Mouse (Mus musculus): ENCODE measurements at regions not wholly inside any gene's neighbourhood (a gene's known extent, or its start where the extent isn't known, plus 50 kb on each side); places are given as distances from the start of the nearest gene placed in this dataset.
A peak's percentile ranks its signal among the peaks of the same experiment; 100 is the strongest.

DNA sequence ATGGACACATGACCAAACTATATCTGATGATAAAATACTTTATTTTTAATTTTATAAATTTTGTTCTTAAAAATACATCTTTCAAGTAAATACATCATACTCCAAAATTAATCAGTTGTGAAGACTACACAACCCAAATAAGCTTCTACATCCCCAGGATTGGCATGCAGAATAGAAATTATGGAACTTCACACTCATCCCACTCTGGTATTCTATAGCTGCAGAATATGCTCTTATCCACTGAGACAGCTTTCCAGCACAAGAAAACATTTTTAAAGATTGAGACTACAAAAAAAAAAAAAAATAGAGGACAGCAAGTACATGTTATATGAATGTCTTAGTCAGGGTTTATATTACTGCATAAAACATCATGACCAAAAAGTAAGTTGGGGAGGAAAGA is 94.4 kb downstream of the Gm11232 start:
- DNase-seq (ENCODE audit: extremely low spot score in 1 of 2, low spot score in 2 of 2): no peak
- intact Hi-C loops (cut with DNase I): no loop called here

DNA sequence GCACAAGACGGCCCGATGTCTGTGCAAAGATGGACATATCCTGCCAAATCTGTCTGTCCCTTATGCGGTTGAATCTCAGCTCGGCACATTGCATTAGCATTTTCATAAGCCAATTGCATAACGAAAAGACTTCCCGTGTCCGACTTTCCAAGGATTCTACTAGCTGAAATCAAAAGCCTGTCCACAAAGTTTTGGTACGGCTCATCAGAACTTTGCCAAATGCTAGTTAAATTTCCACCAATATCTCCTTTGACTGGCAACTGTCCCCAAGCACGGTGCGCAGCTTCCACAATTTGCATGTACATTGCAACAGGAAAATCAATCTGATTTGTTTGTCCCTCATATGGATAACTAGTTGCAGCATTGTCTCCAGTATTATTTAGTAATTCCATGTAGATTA is 117.2 kb downstream of the Gm11232 start:
- intact Hi-C loops (cut with DNase I): no loop called here

DNA sequence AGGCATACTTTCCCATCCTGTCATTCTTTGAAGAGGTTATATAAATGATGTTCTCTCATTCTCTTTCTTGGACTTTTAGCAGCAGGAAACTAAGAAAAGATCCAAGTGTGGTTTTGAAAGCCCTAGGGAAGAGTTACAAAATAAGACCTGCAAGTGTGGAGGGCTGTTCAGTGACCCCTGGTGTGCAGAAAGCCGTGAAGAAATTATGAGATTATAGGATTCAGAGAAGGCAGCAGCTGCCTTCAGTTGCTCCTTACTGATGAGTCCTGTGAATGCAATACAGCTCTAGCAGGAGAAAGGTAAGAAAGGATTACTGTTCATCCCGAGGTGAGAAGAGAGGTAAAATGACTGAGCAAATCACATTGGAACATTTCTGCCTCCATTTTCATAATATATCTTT is 130.7 kb downstream of the Gm11232 start:
- intact Hi-C loops (cut with DNase I): no loop called here
- DNase-seq (ENCODE audit: extremely low spot score in 1 of 2, low spot score in 2 of 2): no peak

More for the DNA sequence above, 117.2 kb downstream of the Gm11232 start:
- DNase-seq (ENCODE audit: extremely low spot score in 1 of 2, low spot score in 2 of 2): no peak

DNA sequence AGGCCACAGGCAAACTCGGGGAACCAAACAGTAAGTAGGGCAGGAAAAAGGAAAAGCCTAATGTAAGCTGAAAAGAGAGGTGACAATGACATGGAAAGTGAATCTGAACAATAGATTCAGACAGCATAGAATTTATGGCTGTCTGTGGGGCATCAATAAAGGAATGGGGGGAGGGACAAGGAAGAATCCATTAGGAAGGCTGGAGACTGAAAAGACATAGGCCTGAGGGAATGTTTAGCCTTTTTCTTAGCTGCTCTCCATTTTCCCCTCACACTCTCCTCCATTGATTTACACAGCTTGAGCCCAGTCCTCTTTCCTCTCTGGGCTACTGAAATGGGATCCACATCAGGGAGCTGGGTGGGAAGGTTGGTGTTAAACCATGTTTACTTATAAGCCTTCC is 131.1 kb downstream of the Gm11232 start:
- no peak for DNase-seq (ENCODE audit: extremely low spot score in 1 of 2, low spot score in 2 of 2)
- intact Hi-C loops (cut with DNase I): no loop called here

DNA sequence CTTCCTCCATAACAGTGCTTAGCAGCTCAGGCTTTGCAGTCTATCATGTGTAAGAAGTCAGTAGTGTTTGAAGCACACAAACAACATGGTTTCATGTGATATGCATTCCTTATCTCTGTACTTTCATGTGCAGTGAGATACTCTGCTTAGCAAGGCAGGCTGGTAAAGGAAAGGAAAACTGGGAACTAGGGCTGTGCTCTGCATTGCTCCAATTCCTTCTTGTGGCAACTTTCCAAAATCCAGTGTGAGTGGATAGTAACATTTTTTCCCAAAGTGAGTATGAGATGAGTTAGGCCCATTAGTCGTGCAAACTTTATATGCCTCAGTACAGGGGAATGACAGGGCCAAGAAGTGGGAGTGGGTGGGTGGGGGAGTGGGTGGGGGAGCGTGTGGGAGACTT is 133.0 kb downstream of the Gm11232 start:
- DNase-seq (ENCODE audit: extremely low spot score in 1 of 2, low spot score in 2 of 2): no peak
- intact Hi-C loops (cut with DNase I): no loop called here

DNA sequence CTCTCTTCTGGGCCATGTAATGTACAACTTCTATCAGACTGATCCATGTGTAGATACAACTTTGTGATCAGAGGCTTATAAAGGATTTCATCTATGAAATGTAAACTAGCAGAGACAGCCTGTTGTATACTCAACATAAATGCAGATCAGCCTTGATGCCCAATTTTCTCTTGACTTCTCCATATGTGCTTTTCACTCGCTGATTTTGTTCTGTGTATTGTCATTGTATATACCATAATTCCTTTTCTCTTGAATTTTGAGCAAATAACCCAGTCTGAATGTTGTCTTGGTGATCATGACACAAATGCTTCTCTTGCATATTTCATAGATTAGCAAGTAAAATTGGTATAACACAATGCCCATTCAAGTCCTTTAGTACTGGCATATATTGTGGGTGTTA is 144.0 kb downstream of the Gm11232 start:
- intact Hi-C loops (cut with DNase I): no loop called here
- no peak for DNase-seq (ENCODE audit: extremely low spot score in 1 of 2, low spot score in 2 of 2)

DNA sequence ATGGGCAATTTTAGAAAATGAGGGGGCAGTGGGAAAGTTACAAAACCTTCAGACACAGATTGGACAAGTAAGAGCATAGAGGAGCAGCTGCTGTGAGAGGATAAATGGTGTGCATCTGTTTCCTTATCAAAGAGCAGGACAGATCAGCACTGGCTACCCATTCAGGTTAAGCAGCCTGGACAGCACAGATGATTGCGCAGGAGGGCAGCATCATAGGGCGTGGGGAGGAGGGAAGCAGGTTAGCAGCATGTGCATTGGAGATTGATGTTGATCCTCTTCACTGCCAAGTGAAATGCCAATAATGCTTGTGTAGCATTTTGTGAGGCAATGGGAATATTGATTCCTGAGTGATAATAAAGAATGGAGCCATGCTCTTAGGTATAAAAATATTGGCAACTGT is 171.9 kb downstream of the Gm11232 start:
- DNase-seq (ENCODE audit: extremely low spot score in 1 of 2, low spot score in 2 of 2): no peak
- intact Hi-C loops (cut with DNase I): no loop called here

DNA sequence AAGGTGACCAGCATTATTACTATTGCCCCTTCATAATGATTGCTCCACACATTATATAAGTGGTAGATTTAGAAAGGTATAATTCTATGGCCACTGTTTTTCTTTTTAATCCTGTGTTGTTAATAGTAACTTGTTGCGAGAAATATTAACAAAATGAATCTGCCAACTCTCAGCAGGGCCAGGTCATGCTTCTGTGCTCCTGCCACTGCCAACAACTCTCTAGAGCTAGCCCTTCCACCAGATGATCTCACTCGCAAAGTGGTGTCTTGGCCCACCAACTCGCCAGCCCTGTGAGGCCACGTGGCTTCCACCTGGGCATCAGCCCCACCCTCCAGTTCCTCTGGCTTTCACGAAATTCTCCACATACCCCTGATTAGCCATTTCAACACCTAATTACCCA is 197.1 kb downstream of the Gm11232 start:
- intact Hi-C loops (cut with DNase I): no loop called here

DNA sequence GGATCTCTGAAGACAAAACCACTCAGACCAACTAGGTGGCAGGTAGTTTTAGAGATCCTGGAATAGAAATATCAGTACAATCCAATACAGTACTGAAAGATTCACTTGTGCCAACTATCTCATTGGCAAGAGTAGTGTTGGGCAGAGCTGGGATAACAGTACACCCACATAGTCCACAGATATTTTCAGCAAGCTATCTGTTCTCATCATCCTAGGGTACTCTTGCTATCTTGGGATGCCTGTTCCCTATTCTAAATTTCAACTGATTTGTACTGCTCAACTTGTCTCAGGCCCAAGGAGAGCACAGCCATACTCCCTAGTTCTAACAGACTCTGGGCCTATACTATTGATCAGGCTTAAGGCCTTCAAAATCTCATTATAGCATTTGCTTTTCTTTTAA is 218.6 kb downstream of the Gm11232 start:
- no peak for DNase-seq (ENCODE audit: extremely low spot score in 1 of 2, low spot score in 2 of 2)

More for the DNA sequence above, 197.1 kb downstream of the Gm11232 start:
- no peak for DNase-seq (ENCODE audit: extremely low spot score in 1 of 2, low spot score in 2 of 2)

DNA sequence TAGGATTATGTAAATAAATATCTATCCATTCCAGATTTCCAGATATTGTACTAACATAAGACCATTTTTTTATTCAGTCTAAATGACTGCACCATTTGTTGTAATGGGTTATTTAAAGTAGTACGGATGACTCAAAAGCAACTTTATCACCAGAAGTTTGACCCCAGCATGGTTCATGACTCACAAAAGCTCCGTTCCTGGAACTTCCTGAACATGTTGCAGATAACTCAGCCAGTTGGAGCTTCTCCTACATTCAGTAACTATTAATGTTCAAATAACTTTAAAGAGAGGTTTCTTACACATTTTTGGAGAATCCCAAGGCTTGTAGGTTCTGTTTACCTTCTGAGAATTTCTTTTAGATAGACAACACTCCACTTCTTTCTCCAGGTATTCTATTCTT is 219.8 kb downstream of the Gm11232 start:
- intact Hi-C loops (cut with DNase I): no loop called here
- DNase-seq (ENCODE audit: extremely low spot score in 1 of 2, low spot score in 2 of 2): no peak

More for the DNA sequence above, 218.6 kb downstream of the Gm11232 start:
- intact Hi-C loops (cut with DNase I): no loop called here

DNA sequence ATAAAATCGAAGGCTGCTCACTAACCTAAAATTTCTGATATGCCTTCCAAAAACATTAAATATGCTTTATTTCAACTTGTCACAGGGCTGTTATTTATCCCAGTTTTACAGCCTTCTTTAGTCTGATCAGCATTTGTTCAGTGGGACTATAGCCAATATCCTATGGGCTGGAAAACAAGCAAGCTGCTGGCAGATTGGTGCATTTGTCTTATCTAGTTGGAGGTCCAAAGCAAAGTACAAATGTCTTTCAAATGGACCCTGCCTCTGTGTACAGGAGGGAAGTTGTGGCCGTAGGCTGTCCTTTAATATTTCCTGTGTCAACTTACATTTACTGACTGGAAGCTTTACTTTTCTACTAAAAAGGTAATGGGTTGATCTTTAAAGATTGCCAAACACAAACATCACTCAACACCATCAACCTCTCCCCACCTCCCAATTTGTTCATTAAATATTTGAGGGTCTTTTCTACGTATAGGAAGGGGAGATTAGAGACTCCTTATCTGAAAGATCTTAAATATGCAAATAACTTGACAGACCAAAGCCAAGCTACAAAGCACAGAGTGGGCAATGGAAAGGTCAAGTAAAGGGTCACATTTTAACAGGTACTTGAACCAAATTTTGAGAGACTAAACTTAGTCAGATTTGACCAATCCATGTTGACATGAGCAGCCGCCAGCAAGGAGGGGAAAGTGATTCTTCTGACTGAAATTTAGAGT is 233.4 kb downstream of the Gm11232 start:
- intact Hi-C loops (cut with DNase I): no loop called here

DNA sequence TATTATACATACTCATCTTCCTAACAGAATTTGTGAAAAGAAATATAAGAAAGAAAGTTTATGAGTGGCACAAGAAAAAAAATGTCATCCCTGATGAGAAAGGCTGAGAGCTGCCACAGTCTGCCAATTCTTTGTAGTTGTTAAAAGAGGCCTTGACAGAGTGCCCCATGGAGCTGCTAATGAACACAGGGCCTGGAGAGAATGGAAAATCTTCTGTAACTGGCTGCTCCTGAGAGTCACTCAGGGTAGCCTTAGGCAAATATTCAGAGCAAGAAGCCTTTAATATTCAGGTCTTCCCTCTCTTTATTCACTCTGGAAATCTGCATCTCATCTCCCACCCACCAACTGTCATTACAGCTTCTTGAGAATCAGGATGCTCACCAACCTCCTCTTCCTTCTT is 237.0 kb downstream of the Gm11232 start:
- no peak for DNase-seq (ENCODE audit: extremely low spot score in 1 of 2, low spot score in 2 of 2)
- intact Hi-C loops (cut with DNase I): no loop called here

More for the DNA sequence above, 233.4 kb downstream of the Gm11232 start:
- DNase-seq (ENCODE audit: extremely low spot score in 1 of 2, low spot score in 2 of 2): no peak

DNA sequence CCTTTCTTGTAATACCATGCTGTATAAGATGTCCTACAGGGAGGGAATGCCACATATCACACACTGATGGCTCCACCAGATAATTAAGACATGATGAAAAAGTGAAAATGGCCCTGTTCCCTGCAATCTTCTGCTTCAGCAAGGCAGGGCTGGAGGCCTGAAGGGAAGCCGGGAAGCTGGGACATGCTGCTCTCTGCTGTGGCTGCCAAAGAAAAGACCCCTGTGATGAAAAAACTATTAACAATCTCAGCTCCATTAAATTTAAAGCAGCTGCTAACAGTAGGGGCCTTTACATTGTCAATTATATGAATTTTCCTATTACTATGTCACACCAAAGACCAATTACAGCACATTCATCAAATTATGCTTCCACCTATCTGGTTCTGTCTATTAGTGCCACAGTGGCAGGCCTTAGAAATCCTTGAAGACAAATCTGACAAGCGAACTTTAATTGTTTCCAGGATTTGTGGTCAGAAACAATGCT is 239.8 kb downstream of the Gm11232 start:
- intact Hi-C loops (cut with DNase I): no loop called here
- DNase-seq (ENCODE audit: extremely low spot score in 1 of 2, low spot score in 2 of 2): no peak

DNA sequence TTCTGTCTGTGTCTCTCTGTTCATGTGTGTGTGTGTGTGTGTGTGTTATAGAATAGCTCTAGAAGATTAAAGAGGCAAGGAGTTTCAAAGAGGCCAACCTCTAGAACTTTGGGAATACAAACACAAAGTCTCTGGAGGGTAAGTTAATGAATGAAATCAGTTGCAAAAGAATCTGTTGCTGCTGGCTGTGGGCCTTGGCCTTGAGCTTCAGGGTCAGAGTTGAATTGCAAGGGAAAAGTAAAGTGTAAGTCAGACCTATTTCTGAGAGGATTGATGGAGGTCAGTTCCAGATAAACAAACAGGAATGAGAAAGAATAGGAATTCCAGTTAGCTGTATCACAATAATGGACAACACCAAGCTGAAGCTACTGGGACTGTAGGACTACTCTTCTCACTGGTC is 250.9 kb downstream of the Gm11232 start:
- intact Hi-C loops (cut with DNase I): no loop called here
- no peak for DNase-seq (ENCODE audit: extremely low spot score in 1 of 2, low spot score in 2 of 2)

DNA sequence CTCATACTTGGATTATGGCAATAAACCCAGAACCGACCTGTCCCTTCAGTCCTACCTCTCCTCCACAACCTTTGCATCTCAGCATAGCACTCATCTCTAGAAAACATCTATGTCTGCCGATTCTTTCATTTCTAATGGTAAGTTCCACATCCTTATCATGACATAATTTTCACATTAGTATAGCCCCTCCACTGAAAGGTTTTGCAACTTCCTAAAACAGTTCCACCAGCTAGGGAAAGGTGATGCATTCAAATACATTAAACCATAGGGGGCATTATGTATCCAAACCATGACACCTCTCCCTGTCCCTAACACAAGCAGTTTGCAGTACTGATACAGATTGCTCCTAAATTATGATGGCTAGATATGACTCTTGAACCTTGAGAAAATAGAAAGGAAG is 268.0 kb downstream of the Gm11232 start:
- intact Hi-C loops (cut with DNase I): no loop called here
- DNase-seq (ENCODE audit: extremely low spot score in 1 of 2, low spot score in 2 of 2): no peak

DNA sequence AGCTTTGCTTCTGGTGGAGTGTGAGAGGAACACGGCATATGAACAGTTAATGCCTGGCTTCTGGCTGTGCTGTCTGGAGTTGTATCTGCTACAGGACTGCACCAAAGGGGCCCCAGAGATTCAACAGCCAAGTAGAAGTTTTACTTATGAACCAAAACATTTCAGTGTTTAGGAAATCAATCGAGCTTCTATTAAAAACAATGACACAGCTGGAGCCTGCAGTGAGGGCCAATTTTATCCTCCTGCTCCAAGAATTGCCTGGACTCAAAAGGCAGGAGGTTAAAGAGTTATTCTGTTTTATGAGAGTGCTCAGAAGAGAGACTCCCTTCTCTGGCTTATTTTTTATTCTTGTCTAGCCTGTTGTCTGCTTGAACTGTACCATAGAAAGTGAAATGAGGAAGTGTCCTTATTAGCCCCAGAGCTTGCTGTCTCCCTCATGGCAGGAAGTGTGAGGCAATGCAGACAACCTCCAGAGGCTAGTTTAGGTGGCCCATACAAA is 269.1 kb downstream of the Gm11232 start:
- intact Hi-C loops (cut with DNase I): no loop called here
- DNase-seq (ENCODE audit: extremely low spot score in 1 of 2, low spot score in 2 of 2): peak in 1 of 2 experiments; percentile 17

DNA sequence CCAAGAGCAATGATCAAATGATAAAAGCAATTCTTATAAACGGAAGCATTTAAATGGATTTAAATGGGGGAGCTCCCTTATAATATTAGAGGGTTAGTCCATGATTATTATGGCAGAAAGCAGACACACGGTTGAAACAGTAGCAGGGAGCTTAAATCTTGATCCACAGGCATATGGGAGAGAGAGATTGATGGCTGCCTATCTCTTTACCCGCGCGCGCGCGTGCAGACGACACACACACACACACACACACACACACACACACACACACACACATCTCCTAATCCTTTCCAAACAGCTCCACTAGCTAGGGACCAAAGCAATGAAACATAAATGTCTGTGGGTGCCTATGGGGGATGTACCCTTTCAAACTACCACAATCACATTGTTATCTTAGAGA is 269.7 kb downstream of the Gm11232 start:
- no peak for DNase-seq (ENCODE audit: extremely low spot score in 1 of 2, low spot score in 2 of 2)
- intact Hi-C loops (cut with DNase I): no loop called here

DNA sequence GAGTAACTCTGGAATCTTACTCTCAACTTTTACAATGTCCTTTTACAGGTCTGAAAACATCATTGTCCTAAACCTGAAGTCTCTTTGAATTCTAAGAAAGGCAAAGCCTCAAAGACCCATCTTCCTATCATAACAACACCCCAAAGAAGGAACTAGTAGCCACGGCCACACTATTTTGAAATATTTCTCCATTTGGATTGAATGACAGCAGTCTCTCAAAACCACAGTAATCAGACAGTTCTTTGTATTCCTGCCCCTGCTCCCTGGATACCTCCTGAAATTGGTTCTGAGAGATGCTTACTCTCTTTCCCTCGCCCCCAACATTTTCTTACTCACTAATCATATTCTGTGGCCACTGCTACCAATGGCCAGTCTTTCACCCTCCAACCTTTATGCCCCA is 276.8 kb downstream of the Gm11232 start:
- DNase-seq (ENCODE audit: extremely low spot score in 1 of 2, low spot score in 2 of 2): no peak
- intact Hi-C loops (cut with DNase I): no loop called here

DNA sequence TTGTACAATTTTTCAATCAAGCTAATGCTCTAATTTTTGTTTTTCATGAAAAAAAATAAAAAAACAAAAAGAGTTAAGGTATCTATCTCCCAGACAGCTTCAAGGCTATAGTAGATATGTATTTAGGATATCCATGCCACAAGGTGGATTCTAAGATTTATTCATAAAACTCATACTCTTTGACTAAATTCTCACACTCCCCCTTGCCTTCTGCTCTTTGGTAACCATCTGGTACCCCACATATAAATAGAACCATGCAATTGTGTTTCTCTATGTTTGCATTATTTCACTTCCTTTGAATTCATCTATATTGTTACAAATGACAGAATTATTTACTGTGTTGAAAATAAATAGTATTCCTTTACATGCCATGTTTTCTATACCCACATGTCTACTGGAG is 287.2 kb downstream of the Gm11232 start:
- intact Hi-C loops (cut with DNase I): no loop called here
- no peak for DNase-seq (ENCODE audit: extremely low spot score in 1 of 2, low spot score in 2 of 2)

DNA sequence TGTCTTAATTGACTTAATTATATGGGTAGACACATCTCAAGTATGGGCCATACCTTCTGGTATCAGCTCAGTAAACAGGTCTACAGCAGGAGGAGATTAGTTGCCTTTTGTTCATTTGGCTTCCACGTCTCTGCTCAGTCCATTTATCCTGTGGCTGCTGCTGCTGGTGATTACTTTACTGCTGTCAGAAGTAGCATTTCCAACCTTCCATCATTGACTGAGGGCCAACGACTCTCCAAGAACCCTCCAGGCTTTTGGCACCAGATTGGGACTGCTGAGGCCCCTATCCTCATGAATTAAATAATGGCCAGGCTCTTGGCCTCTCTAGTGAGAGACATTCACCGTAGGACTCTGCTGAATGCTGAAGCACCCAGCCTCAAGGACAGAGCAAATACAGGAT is 303.0 kb downstream of the Gm11232 start:
- intact Hi-C loops (cut with DNase I): no loop called here

DNA sequence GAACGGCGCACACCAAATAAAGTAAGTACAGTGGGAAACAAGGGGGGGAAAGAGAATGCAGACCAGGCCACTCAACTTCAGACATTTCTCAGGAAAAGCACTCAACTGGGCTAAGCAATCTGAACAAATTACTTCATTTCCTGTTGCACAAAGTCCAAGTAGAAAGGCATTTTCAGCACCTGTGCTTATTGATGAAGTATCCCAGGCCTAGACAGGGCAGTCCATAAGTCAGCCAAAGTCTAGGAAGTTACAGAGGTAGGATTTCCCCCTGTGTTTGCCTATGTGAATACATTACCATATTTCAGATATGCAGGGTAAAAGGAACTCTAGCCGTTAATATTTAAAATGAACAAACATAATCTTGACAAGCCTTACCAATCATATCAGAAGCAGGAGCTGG is 304.3 kb downstream of the Gm11232 start:
- no peak for DNase-seq (ENCODE audit: extremely low spot score in 1 of 2, low spot score in 2 of 2)
- intact Hi-C loops (cut with DNase I): no loop called here

More for the DNA sequence above, 303.0 kb downstream of the Gm11232 start:
- DNase-seq (ENCODE audit: extremely low spot score in 1 of 2, low spot score in 2 of 2): no peak

Data from left cerebral cortex, postnatal 10 days (tissue).